Mouse (Mus musculus) forebrain, embryonic 15.5 days (tissue): ENCODE results near the gene Dpysl5. TPM values are rescaled to one million over a fixed set of nuclear protein-coding genes. Genes with fewer than 3 reads are reported as not detected.

Source experiments
- ATAC-seq: fragments of 200-750 bp; cut with Nextera tagmentation; replicated peaks from 2 replicates; pipeline ENCODE4 v1.8.0; 2017; ENCODE audit warnings: mild to moderate bottlenecking, moderate TSS enrichment, moderate library complexity
- H3K27ac ChIP-seq: fragments of 300-500 bp; sonication (generic); replicated peaks from 2 replicates; pipeline ENCODE4 v1.5.1; 2015; ENCODE audit warnings: mild to moderate bottlenecking, inconsistent platforms
- H3K27me3 ChIP-seq: fragments of 300-500 bp; sonication (generic); 2 replicates; pipeline ENCODE4 v1.6.1; 2015; ENCODE audit warnings: inconsistent platforms
- H3K36me3 ChIP-seq: fragments of 300-500 bp; sonication (generic); 2 replicates; pipeline ENCODE4 v1.6.1; 2015; ENCODE audit warnings: mild to moderate bottlenecking, inconsistent platforms
- H3K4me1 ChIP-seq: fragments of 300-500 bp; sonication (generic); 2 replicates; pipeline ENCODE4 v1.6.1; 2015; ENCODE audit warnings: inconsistent platforms
- H3K4me2 ChIP-seq: fragments of 300-500 bp; sonication (generic); replicated peaks from 2 replicates; pipeline ENCODE4 v1.6.1; 2015; ENCODE audit warnings: mild to moderate bottlenecking, inconsistent platforms
- H3K4me3 ChIP-seq: fragments of 300-500 bp; sonication (generic); 2 replicates; pipeline ENCODE4 v1.5.1; 2015; ENCODE audit warnings: mild to moderate bottlenecking, inconsistent platforms
- H3K9ac ChIP-seq: fragments of 300-500 bp; sonication (generic); replicated peaks from 2 replicates; pipeline ENCODE4 v1.6.1; 2015; ENCODE audit warnings: mild to moderate bottlenecking, inconsistent platforms
- H3K9me3 ChIP-seq: fragments of 300-500 bp; sonication (generic); 2 replicates; pipeline ENCODE4 v1.6.1; 2016; ENCODE audit warnings: inconsistent platforms
- WGBS: fragments of 180-500 bp; shearing (Covaris S2); methylation state at CpG from one replicate; pipeline ENCODE4 v1.1.7; 2015; ENCODE audit warnings: mixed read lengths; 5-methylcytosine and 5-hydroxymethylcytosine counted together
- polyA plus RNA-seq: library from polyadenylated mRNA; unstranded; fragments of >200 nt; fragmentation: Nextera tagmentation; extraction: Ambion mirVana; gene quantifications from 2 replicates; pipeline ENCODE4 v1.2.1, GENCODE M21; 2015

Dpysl5 gene
- polyA plus RNA-seq, 1 experiment from 2014 or later, result 216 TPM

DNA sequence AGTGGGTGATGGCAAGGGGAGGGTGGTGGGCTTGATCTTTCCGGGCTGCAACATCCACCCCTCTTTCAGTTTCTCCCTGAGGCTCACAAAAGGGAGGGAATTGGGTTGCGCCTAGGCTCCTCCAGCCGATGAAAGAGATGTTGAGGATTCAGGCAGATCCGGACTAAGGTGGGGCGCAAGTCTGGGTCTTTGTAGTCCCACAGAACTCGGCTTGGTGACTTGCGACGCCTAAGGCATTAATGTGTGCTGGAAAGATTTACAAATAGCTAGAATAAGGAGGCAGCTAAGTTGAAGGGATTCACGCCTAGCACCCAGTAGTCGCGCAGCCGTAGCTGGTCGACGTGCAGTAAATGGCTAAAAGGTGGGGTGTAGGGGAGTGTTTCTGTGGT lies 632 bp downstream of the Dpysl5 start:
- peak overlapping the region; percentile 79 for H3K9ac ChIP-seq
- no peaks in the 10 kb centered on the region; the same call in 1 of the 2 replicates for H3K36me3 ChIP-seq
- H3K4me1 ChIP-seq, result peaks cover 38% of the 10 kb centered on the region
- under 1% methylated on average over 14 of the region's 14 CpGs for WGBS
- peak overlapping the region; percentile 89 for H3K4me3 ChIP-seq
- peak overlapping the region; percentile 97 for H3K27ac ChIP-seq
- peak overlapping the region; percentile 82 for H3K4me2 ChIP-seq
- no peaks in the 10 kb centered on the region for H3K9me3 ChIP-seq
- ATAC-seq, result peak; percentile 7; the same call in 1 of the 2 replicates
- H3K27me3 ChIP-seq, result no peaks in the 10 kb centered on the region

DNA sequence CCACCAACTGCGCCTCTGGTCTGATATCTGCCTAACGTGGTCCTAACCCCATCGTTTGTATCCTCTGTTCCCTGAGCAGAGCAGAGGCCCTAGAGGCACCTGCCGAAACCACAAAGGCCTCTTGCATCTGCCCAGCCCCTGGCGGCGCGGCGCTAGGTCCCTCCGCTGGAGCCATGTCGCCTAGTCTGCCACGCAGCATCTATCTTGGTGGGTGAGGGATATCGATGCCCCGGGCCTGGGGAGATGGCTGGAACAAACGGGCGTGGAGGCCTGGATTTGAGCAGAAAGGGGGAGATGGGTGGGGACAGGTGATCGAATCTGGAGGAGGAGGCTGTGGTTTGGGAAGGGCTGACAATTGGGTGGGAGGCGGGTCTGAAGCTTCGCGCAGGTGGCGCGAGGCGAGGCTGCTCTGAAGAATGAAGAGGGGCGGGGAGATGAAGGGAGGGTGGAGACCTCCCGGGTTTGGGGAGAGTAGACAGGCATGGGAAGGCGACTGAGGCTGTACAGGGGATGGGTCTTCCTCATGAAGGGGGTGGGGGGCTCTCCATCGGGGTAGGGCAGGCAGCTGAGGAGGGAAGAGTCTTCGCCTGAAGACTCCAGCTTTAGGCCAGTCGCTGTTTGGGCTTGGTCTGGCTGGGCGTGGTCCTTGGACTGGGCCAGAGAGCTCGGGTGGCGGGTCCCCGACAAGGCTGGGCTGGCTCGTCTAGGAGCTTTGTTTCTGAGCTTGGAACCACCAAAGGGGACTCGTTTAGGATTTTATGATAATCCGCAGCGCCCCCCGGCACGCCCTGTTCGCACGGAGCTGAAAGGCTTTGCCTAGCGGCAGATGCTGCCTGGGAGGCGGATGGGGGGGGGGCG lies 1.3 kb downstream of the Dpysl5 start:
- Histone ChIP-seq H3K36me3 (no peaks in the 10 kb centered on the region; the same call in 1 of the 2 replicates), H3K9ac (peak overlapping the region; percentile 79), H3K4me3 (peak overlapping the region; percentile 89), H3K4me1 (peaks cover 44% of the 10 kb centered on the region), H3K27ac (peak overlapping the region; percentile 97), H3K9me3 (no peaks in the 10 kb centered on the region), H3K4me2 (peak overlapping the region; percentile 82), H3K27me3 (no peaks in the 10 kb centered on the region)
- ATAC-seq, result peak; percentile 62
- WGBS, result under 1% methylated on average over 43 of the region's 43 CpGs

DNA sequence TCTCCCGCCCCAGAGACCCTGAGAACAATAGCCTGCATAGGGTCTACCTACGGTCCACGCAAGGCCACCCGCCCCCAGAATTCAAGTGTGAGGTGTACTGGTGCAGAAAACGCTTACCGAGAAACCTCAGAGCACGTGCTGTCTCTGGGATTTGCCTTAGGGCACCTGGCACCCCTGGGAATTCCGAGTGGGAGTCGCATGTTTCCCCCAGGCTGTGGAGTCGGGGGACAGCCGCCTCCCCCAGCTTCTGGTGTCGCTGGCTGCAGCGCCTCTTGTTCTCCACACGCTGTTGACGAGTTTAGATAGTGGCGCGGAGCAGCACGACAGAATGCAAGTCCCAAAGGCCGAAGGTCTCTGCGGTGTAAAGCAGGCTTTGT lies 1.9 kb downstream of the Dpysl5 start:
- peak overlapping the region; percentile 89 for H3K4me3 ChIP-seq
- H3K4me1 ChIP-seq, result peaks cover 50% of the 10 kb centered on the region
- H3K27ac ChIP-seq, result peak overlapping the region; percentile 97
- 0 out of 2 replicates have a peak, but pooled peaks have one; percentile 3 for ATAC-seq
- H3K9me3 ChIP-seq, result no peaks in the 10 kb centered on the region
- H3K36me3 ChIP-seq, result no peaks in the 10 kb centered on the region; the same call in 1 of the 2 replicates
- peak overlapping the region; percentile 79 for H3K9ac ChIP-seq
- H3K4me2 ChIP-seq, result peak overlapping the region; percentile 82
- no peaks in the 10 kb centered on the region for H3K27me3 ChIP-seq
- under 1% methylated on average over 20 of the region's 20 CpGs for WGBS

DNA sequence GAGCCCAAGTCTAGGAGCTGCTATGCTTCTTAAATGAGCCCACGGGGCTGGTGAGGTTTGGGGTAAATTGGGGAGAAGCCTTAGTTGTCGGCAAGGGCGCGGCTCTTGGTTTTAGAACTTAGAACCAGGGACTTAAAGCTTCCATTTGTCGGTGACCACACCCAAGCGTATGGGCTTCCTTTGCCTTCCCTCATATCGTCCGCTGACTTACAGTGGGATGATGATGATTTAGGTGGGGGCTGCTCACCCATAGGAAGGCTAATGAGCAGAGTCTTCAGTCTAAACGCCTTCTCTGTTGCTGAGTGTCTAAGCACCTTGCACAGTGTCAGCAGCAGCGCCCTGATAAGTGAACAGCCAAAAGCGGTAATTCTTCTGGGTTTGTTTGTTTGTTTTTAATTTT lies 2.3 kb downstream of the Dpysl5 start:
- peak overlapping the region; percentile 82 for H3K4me2 ChIP-seq
- no peaks in the 10 kb centered on the region; the same call in 1 of the 2 replicates for H3K36me3 ChIP-seq
- H3K4me3 ChIP-seq, result peak overlapping the region; percentile 89
- 12% methylated on average over 11 of the region's 11 CpGs for WGBS
- no peak for ATAC-seq
- no peaks in the 10 kb centered on the region for H3K9me3 ChIP-seq
- no peaks in the 10 kb centered on the region for H3K27me3 ChIP-seq
- peak overlapping the region; percentile 79 for H3K9ac ChIP-seq
- H3K4me1 ChIP-seq, result peaks cover 55% of the 10 kb centered on the region
- peak overlapping the region; percentile 97 for H3K27ac ChIP-seq

DNA sequence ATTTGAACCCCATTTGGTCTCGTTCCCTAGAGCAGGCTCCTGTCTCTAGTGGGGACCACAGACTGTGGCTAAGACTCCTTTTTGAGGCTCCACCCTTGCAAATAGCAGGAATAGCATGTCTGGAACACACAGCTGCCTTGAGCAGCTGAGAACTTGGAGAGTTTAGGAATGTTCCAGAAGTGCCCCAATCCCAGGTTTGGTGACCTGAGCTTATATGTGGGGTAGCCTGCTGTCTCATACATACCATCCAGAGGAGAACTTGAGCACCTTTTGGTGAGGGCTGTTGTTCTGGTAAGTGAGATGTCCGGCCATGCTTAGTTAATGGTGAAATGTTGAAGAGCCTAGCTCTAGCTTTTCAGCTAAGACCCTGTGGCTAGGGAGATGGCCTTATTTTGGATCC lies 4.9 kb downstream of the Dpysl5 start:
- H3K4me2 ChIP-seq, result no peak overlapping the region
- H3K4me1 ChIP-seq, result peaks cover 49% of the 10 kb centered on the region
- no peak for ATAC-seq
- peaks cover 8% of the 10 kb centered on the region; the same call in 1 of the 2 replicates for H3K36me3 ChIP-seq
- WGBS, result 98% methylated on average over 2 of the region's 2 CpGs
- H3K4me3 ChIP-seq, result no peak overlapping the region
- no peak overlapping the region for H3K27ac ChIP-seq
- no peak overlapping the region for H3K9ac ChIP-seq
- no peaks in the 10 kb centered on the region for H3K9me3 ChIP-seq
- H3K27me3 ChIP-seq, result no peaks in the 10 kb centered on the region

DNA sequence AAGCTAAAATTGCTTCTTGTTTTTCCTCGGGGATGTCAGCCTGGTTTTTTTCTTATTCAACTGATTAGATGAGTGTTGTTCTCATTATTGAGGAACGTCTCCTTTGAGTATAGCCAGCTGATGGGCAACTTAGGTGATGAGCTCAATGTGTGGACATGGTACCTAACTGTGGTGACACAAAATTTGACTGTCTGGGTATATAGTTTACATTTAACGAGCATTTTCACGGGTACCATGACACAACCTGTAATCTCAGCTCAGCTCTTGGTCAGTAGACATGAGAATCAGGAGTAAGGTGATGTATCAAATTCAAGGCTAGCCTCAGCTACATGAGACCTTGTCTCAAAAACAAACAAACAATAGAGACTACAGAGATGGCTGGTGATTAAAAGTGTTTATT lies 6.1 kb downstream of the Dpysl5 start:
- Histone ChIP-seq H3K4me2 (peak overlapping the region; percentile 15; the same call in 1 of the 2 replicates), H3K4me3 (no peak overlapping the region), H3K27ac (peak overlapping the region; percentile 73), H3K9ac (no peak overlapping the region), H3K27me3 (no peaks in the 10 kb centered on the region), H3K36me3 (peaks cover 11% of the 10 kb centered on the region; the same call in 1 of the 2 replicates), H3K9me3 (no peaks in the 10 kb centered on the region), H3K4me1 (peaks cover 53% of the 10 kb centered on the region)
- ATAC-seq, result no peak
- WGBS, result 85% methylated on average over 4 of the region's 4 CpGs

DNA sequence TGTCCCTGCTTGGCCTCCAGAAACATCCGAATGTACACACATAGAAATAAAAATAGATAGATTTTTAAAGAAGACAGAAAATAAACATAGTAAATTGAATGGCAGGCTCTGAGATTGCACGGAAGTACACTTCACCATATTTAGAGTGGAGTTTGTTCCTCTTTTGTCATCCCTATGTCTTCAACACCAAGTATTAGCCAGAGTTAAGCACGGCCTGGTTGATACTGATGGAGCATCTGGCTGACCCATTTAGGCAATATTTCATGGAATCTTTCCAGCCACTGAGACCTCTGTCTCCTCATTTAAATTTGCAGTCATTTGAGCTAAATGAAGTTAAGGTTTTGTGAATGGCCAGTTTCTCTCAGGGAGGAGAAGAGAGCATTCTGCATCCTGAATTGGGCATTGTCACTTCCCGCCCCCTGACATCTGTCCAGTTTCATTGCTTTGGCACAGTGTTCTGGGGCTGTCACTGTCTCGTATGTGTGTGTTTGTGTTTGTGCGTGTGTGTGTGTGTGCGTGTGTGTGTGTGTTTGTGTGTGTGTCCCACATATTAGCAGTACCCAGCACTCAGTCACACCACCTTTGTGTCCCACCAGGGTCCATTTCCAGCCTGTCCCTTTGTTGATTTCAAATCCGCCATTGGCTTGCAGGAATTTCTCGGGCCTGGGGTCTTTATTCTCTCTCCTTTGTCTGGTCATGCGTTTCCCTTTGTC lies 6.8 kb downstream of the Dpysl5 start:
- Histone ChIP-seq H3K27me3 (no peaks in the 10 kb centered on the region), H3K9me3 (no peaks in the 10 kb centered on the region), H3K4me2 (peak overlapping the region; percentile 15), H3K27ac (peak overlapping the region; percentile 73), H3K4me1 (peaks cover 53% of the 10 kb centered on the region), H3K36me3 (peaks cover 11% of the 10 kb centered on the region; the same call in 1 of the 2 replicates), H3K4me3 (no peak overlapping the region), H3K9ac (peak overlapping the region; percentile 14; the same call in 1 of the 2 replicates)
- WGBS, result 21% methylated on average over 10 of the region's 10 CpGs
- ATAC-seq, result peak; percentile 36

DNA sequence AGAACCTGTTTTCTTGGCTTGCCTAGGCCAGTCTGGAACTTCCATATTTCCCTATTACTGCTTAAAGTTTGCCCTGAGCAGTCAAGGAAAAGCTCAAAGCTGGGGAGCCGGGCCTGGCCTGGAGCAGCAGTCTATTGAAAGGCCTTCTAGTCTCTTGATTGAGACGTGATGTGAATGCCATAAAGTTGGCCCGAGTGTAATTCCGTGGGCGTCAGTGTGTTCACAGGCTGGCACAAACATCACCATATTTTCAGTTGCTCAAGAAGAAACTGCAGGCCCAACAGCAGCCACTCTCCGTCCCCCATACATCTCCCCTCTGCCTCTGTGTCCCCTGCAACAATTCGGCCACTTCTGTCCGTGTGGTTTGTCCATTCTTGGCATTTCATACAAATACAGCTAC lies 10.6 kb downstream of the Dpysl5 start:
- peaks cover 26% of the 10 kb centered on the region for H3K4me1 ChIP-seq
- H3K9me3 ChIP-seq, result no peaks in the 10 kb centered on the region
- ATAC-seq, result no peak
- H3K27ac ChIP-seq, result no peak overlapping the region
- no peak overlapping the region for H3K4me3 ChIP-seq
- peaks cover 22% of the 10 kb centered on the region; the same call in 1 of the 2 replicates for H3K36me3 ChIP-seq
- no peak overlapping the region for H3K9ac ChIP-seq
- 83% methylated on average over 8 of the region's 8 CpGs for WGBS
- H3K4me2 ChIP-seq, result no peak overlapping the region
- no peaks in the 10 kb centered on the region for H3K27me3 ChIP-seq

DNA sequence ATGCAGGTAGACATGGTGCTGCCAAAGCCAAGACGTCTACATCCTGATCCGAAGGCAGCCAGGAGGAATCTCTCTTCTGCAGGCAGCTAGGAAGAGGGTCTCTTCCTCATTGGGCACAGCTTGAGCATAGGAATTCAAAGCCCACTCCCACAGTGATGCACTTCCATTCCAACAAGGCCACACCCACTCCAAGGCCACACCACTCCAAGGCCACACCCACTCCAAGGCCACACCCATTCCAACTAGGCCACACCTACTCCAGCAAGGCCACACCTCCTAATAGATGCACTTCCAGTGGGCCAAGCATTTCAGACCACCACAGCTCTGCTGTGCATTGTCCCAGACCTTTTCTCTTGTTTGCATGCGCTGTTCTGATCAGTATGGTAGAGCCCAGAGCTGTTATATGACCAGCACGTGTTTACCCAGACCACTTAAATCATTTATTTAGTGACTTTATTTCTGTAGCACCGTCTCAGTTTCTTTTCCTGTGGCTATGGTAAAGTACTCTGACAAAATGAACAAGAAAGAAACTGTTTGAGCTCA lies 14.9 kb downstream of the Dpysl5 start:
- no peaks in the 10 kb centered on the region for H3K27me3 ChIP-seq
- no peak for ATAC-seq
- 93% methylated on average over 5 of the region's 5 CpGs for whole genome bisulfite sequencing
- H3K4me3 ChIP-seq, result no peak overlapping the region
- no peak overlapping the region for H3K27ac ChIP-seq
- H3K4me1 ChIP-seq, result peaks cover 16% of the 10 kb centered on the region
- H3K9ac ChIP-seq, result no peak overlapping the region
- peaks cover 15% of the 10 kb centered on the region; the same call in 1 of the 2 replicates for H3K36me3 ChIP-seq
- H3K9me3 ChIP-seq, result no peaks in the 10 kb centered on the region
- H3K4me2 ChIP-seq, result no peak overlapping the region

DNA sequence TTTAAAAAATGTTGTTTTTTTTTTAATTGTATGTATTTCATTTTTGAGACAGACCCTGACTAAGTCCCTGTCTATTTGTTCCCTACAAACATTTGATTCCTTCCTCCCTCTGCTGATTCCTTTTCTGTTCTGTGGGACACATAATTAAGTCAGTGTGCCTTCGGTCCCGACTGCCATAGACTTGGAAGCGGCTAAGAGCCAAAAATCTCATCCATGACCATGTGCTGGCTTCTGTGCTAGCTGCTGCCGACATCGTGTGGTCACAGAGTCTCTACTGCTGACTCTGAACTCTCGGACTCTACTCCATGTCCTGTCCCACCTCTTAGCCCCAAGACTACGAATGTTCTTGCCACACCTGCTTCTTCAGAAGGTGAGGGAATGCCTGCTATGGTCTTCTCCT lies 21.1 kb downstream of the Dpysl5 start:
- Histone ChIP-seq H3K27me3 (no peaks in the 10 kb centered on the region), H3K9me3 (no peaks in the 10 kb centered on the region), H3K9ac (no peak overlapping the region), H3K4me1 (peaks cover 63% of the 10 kb centered on the region), H3K27ac (no peak overlapping the region), H3K4me3 (no peak overlapping the region), H3K4me2 (no peak overlapping the region), H3K36me3 (0 out of 2 replicates have a peak, but pooled peaks cover 7% of the 10 kb centered on the region)
- WGBS, result 75% methylated on average over 7 of the region's 7 CpGs
- no peak for ATAC-seq

DNA sequence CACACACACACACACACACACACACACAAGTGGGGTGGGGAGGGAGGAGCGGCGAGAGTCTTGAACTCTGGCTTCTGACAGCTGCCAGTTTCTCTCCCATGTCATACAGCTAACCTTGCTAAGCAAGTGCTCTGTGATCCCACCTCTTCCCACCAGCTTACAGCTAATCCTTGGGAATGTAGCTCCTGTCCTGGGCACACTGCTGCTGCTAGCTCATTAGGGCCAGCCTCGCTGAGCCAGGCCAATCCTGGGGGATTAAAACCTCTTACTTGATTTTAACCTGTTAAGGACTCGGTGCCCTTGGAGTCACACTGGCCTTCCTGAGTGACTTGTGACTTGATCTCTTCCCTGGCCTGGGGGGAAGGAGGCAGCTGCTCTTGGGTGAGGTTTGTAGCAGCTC lies 23.3 kb downstream of the Dpysl5 start:
- Histone ChIP-seq H3K9me3 (no peaks in the 10 kb centered on the region), H3K27me3 (no peaks in the 10 kb centered on the region), H3K4me3 (no peak overlapping the region), H3K9ac (no peak overlapping the region), H3K36me3 (0 out of 2 replicates have a peak, but pooled peaks cover 7% of the 10 kb centered on the region), H3K4me1 (peaks cover 85% of the 10 kb centered on the region), H3K27ac (no peak overlapping the region), H3K4me2 (no peak overlapping the region)
- 38% methylated on average over 4 of the region's 4 CpGs for WGBS
- no peak for ATAC-seq
